Mouse (Mus musculus) lung, postnatal 0 days (tissue): Measurements from ENCODE around the gene Trim47.

Experiments
- CTCF ChIP-seq: IDR thresholded peaks from 2 replicates; pipeline ENCODE4 v1.5.1; 2016; ENCODE audit warnings: antibody characterized with exemption, mild to moderate bottlenecking
- EP300 ChIP-seq: IDR thresholded peaks from 2 replicates; pipeline ENCODE4 v1.6.1; 2016; ENCODE audit warnings: antibody characterized with exemption, mild to moderate bottlenecking, control low read depth

DNA sequence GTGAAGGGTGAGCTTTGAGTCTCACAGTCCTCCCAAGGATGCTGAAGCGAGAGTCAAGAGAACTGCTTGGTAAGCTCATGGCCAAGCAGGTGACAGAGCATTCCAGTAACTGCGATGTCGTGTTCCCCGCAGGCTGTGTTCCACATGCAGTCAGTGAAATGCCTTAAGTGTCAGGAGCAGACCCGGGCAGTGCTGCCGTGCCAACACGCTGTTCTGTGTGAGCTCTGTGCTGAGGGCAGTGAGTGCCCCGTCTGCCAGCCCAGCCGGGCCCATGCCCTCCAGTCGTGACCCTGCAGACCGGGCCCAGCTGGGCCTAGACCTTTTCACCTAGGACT lies 67.4 kb downstream of the Trim47 start:
- TF ChIP-seq CTCF (no peak), EP300 (no peak)
